Mouse (Mus musculus): Measurements from ENCODE around the gene Usp17la.
"Not testable (repeated sequence)": the region's sequence is repeated elsewhere in the genome, so short reads cannot be mapped to it uniquely, and the experiment has no call there.

Usp17la gene

GRCm38 (mm10) chr7:104856709-104857108 lies at the start of gene Usp17la:
Gene Usp17la, plus strand, starts transcription at chr7:104857009.
- DNase-seq, result not testable (repeated sequence)

- not testable (repeated sequence) for DNase-seq
Observed at GRCm38 (mm10) chr7:104810335-104810734, 46.5 kb upstream of the Usp17la start.

- no peak for DNase-seq
Observed at GRCm38 (mm10) chr7:104842503-104842902, 14.3 kb upstream of the Usp17la start, which contains the start of gene Usp17lb. Gene Usp17lb, minus strand, starts transcription at chr7:104842603.

DNA sequence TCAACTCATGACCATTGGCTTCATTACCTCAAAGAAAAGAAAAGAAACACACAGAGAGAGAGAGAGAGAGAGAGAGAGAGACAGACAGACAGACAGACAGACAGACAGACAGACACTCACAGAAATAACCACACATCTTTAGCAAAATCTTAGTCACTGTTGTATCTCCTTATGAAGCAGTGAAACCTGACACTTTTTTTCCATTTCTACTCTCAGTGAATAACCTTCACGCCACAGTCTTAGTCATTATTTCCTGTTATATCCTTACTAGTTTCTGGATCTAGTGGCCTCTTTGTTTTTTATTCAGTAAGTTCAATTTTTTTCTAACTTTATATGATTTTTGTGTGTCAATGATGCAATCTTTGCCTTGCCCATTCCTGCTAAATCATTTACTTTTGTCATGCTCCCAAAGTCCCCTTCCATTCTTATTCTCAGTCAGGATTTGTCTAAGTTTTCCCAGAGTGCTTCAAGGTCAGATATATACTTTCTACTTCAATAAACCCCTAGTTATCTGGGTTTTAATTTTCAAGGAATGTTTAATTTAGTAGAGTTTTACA lies 13.0 kb upstream of the Usp17la start:
- no peak for DNase-seq

GRCm38 (mm10) chr7:104851546-104851945 lies 5.3 kb upstream of the Usp17la start:
- not testable (repeated sequence) for DNase-seq

GRCm38 (mm10) chr7:104855248-104855750 lies 1.5 kb upstream of the Usp17la start:
- DNase-seq, result no peak

GRCm38 (mm10) chr7:104857683-104858082 lies 874 bp downstream of the Usp17la start:
- no peak for DNase-seq

- no peak for DNase-seq
Observed at GRCm38 (mm10) chr7:104861381-104861780, 4.6 kb downstream of the Usp17la start.

- no peak for DNase-seq
Observed at GRCm38 (mm10) chr7:104877731-104878130, 20.9 kb downstream of the Usp17la start, which contains the start of gene Olfr665. Gene Olfr665, plus strand, starts transcription at chr7:104878031.

GRCm38 (mm10) chr7:104895852-104896251 lies 39.0 kb downstream of the Usp17la start, which contains the start of gene Olfr666:
Gene Olfr666, minus strand, starts transcription at chr7:104895952.
- DNase-seq, result no peak
